Mouse (Mus musculus) spleen, postnatal 10 days (tissue): ENCODE data around the gene Fbxo17.
"Not testable (repeated sequence)": the region's sequence is repeated elsewhere in the genome, so short reads cannot be mapped to it uniquely, and the experiment has no call there.

Source experiments
- DNase-seq, 2 experiments: peaks; one replicate each; pipeline ENCODE4 v3.0.0; 2021 to 2022; ENCODE audit warnings: low spot score in 2 of 2

Gene Fbxo17

GRCm38 (mm10) chr7:28716590-28717281 lies at the start of gene Fbxo17:
Fbxo17 (plus strand) TSS chr7:28716804.
- DNase-seq: peak in 1 of 2 experiments; percentile 53

DNA sequence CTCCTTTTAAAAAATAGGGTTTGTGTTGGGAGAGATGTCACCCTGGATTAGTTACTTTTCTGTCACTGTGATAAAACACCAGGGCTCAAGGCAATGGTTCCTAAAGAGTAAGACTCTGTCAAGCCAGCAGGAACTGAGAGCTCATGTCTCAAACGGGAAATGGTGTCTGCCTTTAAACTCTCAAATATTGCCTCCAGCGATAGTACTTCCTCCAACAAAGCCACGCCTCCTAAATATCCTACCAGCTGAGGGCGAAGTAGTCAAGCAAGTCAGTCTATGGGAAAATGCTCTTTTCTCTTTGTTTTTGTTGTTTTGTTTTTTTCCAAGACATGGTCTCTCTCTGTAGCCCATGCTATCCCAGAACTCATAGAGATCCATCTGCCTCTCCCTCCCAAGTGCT lies 45.4 kb upstream of the Fbxo17 start:
- no peak for DNase-seq

- DNase-seq: no peak
Observed at GRCm38 (mm10) chr7:28672276-28672675, 44.3 kb upstream of the Fbxo17 start.

GRCm38 (mm10) chr7:28672786-28673185 lies 43.8 kb upstream of the Fbxo17 start:
- not testable (repeated sequence) for DNase-seq

- DNase-seq: no peak
Observed at GRCm38 (mm10) chr7:28674994-28675393, 41.6 kb upstream of the Fbxo17 start.

DNA sequence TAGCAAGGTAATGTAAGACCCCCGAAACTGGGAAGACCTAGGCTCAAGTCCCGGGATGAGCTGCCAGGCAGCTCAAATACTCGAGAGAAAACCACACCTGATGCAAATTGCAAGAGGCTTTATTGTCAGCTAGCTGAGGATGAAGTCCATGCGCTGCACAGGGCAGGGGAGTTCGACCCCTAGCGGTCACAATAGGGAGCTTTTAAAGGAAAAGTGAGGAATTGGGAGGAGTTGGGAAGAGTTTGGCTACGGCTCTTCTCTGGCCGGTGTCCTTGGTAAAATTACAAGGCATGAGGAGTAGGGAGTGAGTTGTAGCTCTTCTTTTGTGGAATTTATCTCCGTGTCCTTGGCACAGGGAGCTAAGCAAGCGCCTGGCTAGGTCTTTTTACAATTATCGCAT lies 40.9 kb upstream of the Fbxo17 start:
- no peak for DNase-seq

- no peak for DNase-seq
Observed at GRCm38 (mm10) chr7:28676811-28677541, 39.6 kb upstream of the Fbxo17 start.

DNA sequence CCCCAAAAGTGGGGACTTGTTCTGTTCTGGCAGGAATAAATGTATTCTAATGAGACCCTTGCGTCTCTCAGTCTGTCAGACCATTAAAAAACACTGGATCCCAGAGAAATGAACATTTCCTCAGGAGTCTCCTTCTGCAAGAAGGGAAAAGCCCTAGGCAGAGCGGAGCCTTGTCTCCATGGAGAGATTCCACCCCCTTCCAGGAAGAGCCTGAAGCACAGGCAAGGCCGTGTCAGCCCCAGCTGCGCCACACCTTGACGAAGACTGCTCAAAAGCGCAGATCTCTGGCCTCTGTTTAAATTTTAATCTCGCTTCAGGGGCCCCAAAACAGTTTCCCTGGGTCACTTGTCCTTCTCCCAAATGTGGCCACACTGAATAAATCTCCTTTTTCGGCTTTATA lies 39.0 kb upstream of the Fbxo17 start:
- DNase-seq: no peak

- DNase-seq: no peak
Observed at GRCm38 (mm10) chr7:28691075-28691474, 25.5 kb upstream of the Fbxo17 start.

- no peak for DNase-seq
Observed at GRCm38 (mm10) chr7:28692545-28693320, 23.9 kb upstream of the Fbxo17 start, which contains the start of gene Fbxo27. Fbxo27 (plus strand) TSS chr7:28692849.

GRCm38 (mm10) chr7:28693321-28693966 lies 23.2 kb upstream of the Fbxo17 start:
- DNase-seq: peak; percentile 31 to 80

DNA sequence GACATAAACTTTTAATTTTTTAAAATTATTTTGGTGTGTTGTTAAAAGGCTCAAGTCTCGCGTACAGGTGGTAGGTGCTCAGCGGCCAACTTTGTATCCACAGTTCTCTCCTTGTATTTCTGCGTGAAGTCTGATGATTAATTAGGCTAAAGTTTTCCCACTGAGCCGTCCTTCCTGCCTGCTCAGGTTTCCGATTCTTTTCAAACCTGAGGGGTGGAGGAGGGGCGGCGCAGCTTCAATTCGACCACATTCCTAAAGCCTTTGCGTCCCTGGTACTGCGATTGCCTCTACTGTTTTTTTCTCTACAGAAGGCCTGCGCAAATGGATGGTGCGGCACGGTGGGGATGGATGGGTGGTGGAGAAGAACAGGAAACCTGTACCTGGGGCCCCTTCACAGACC lies 22.2 kb upstream of the Fbxo17 start:
- no peak for DNase-seq

DNA sequence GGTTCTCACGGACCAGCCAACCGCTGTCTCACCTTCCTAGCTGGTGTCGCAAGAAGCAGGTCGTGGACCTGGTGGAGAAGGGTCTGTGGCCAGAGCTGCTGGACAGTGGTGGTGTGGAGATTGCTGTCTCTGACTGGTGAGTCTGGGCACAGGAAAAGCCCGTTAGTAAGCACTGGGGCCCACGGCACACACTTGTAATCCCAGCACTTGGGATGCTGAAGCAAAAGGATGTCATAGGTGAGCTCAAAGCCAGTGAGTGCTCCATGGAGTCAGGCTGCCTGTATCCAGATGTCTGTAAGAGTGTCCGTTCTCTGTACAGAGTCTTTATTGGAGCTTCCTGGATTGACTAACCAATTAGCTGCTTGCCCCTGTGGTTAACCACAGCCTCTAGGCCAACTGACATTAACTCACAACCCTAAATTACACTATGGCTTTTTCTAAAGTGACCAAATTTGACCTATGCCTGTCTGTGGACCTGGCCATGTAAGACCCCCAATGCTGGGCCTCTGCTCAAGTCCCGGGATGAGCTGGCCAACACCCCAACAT lies 21.6 kb upstream of the Fbxo17 start:
- DNase-seq: no peak

DNA sequence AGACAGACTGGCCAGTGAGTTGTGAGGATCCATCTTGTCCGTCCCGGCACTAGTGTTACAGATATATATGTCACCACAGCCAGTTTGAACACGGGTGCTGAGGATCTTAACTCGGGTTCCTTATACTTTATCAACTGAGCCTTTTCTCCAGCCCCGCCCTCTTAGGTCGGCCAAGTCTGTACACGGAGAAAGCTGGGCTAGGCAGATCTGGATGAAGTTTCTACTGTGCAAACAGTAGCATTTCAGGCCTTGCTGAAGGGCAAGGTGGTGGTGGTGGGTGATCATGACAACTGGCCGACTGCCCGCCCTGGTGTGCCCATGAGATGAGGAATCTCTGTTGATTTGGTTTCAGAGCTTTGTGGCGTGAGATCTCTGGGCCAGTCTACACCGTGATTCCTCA lies 19.3 kb upstream of the Fbxo17 start:
- no peak for DNase-seq

DNA sequence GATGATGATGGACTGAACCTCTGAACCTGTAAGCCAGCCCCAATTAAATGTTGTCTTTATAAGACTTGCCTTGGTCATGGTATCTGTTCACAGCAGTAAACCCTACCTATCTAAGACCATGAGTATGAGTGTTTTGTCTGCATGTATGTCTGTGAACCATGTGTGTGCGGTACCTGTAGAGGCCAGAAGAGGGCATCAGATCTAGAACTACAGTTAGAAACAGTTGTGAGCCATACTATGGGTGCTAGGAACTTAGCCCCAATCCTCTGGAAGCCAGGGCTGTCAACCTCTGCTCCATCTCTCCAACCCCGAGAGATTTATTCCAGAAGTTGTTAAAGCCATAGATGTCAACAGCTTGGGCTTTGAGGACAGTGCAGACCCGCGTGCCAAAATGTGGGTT lies 16.3 kb upstream of the Fbxo17 start:
- no peak for DNase-seq

DNA sequence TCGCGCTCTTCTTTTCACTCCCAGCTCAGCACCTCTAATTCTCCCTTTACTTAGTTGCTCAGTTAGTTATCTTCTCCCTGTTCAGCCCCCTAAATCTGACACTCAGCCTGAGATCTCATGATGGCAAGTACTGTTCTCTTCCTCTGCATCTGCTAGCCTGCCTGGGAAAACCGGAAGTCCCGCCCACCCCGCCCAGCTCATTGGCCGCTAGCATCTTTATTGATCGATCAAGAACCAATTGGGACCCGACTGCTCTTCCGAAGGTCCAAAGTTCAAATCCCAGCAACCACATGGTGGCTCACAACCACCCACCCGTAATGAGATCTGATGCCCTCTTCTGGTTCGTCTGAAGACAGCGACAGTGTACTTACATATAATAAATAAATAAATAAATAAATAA lies 15.3 kb upstream of the Fbxo17 start:
- not testable (repeated sequence) for DNase-seq

DNA sequence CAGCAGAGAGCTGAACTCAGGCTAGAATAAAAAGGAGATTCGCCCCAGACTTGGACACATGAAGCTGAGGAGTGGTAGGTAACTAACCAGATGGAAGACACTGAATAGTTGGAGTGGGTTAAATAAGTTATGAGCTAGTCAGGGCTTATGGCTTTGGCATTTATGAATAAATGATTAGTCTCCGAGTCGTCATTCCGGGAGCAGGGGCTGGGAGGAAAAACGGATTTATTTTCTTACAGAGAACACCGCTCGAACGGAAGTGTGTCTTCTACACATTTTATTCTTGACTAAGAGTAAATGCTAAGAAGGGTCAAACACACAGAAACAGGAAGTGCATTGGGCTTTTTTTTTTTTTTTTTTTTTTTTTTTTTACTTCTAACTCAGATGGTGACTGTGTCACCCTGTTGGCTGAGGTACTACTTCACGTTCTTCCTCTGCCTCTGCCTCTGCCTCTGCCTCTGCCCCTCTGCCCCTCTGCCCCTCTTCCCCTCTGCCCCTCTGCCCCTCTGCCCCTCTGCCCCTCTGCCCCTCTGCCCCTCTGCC lies 13.9 kb upstream of the Fbxo17 start:
- no peak for DNase-seq

- DNase-seq: no peak
Observed at GRCm38 (mm10) chr7:28709454-28709853, 7.2 kb upstream of the Fbxo17 start.

DNA sequence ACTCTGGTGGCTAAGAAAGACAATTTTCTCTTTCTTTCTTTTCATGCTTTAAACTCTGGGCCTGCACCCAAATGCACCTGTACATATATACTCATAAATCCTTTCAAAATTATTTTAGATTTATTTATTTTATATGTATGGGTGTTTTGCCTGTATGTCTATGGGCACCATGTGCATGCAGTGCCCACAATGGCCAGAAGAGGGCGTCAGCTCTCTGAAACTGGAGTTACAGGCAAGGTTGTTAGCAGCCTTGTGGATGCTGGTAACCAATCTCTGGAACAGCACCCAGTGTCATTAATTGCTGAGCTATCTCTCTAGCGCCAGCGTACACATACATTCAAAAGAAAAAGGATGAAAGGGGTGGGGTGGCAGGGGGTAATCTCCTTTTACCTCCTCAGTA lies 5.6 kb upstream of the Fbxo17 start:
- peak in 1 of 2 experiments; percentile 35 for DNase-seq

DNA sequence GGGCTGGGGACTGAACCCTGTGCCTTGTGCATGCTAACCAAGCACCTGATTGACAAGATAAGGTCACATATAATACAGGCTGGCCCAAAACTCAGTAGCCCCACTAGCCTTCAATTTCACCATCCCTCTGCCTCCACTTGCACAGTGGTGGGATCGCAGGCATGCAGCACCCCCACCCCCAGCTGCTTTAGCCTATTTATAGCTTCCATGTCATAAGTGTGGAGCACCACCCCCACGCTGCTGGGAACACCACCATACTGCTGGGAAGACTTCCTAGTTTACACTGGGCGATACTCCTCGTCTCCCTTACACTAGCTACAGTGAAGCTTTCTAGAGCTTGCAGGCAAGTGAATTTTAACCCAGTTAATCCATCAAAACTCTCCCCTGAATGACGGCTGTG lies 1.9 kb upstream of the Fbxo17 start:
- DNase-seq: no peak

- DNase-seq: no peak
Observed at GRCm38 (mm10) chr7:28715598-28715997, 1.0 kb upstream of the Fbxo17 start.
